Mouse (Mus musculus) layer of hippocampus, adult 11-12 months (tissue): ENCODE results near the gene Rin3.

Source experiments
- DNase-seq: peaks from one replicate; pipeline ENCODE4 v3.0.0; 2022; ENCODE audit warnings: low spot score

The Rin3 gene

DNA sequence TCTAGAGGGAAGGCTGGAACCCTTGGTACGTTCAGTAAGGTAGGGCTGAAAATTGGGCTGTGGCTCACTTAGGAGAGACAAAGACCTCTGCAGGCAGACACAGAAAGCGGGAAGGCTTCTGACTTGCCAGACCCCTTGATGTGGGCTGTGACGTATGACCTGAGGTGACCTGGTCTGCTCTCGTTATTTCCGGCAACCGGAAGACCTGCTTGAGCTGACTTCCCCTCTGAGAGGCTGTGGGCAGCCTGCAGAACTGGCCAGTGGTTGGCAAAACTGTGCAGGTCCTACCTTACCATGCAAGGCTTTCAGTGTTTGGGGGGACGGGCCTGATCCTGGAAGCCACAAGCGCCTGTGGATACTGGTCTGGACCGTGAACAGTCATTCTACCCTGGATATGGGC, 19.5 kb downstream of the Rin3 start:
- no peak for DNase-seq

DNA sequence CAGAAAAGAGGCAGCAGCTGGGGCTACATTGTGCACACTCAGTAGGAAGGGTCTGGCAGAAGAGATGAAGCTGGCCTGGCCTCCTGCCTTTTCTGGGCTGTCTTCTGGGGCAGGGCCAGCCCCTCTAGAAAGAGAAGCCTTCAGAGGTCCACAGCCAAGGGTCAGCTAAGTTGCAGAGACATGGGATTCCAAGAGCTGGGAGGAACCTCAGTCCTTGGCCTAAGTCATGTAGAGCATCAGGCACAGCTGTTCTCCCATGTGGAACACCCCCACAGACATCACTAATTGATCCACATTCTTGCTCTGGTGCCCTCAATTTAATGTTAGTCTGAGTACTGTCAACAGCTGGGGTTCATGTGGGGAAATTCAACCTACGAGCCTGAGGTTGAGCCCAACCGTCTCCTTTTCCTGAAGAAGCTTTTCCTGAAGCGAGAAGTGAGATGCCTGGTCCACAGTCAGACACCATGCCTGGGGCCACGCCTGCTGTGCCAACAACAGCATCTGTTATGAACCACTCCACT, 20.0 kb downstream of the Rin3 start:
- no peak for DNase-seq

DNA sequence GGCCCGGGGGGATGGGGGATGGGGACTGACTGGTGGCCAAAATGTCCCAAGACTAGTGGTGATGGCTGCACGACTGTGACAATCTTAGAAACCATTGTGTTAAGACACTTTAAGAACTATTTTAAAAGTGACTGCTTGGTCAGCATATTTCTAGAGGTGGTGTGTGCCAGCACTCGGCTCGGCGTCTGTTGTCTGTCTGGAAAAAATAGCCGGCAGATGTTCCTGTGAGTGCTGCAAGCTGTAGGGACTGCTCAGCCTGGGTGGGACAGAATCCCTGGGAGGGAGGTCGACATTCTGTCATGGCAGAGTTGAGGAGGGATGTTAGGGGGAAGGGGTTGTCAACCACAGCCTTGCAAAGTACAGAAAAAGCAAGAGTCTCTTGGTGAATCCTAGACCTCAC, 21.0 kb downstream of the Rin3 start:
- no peak for DNase-seq

DNA sequence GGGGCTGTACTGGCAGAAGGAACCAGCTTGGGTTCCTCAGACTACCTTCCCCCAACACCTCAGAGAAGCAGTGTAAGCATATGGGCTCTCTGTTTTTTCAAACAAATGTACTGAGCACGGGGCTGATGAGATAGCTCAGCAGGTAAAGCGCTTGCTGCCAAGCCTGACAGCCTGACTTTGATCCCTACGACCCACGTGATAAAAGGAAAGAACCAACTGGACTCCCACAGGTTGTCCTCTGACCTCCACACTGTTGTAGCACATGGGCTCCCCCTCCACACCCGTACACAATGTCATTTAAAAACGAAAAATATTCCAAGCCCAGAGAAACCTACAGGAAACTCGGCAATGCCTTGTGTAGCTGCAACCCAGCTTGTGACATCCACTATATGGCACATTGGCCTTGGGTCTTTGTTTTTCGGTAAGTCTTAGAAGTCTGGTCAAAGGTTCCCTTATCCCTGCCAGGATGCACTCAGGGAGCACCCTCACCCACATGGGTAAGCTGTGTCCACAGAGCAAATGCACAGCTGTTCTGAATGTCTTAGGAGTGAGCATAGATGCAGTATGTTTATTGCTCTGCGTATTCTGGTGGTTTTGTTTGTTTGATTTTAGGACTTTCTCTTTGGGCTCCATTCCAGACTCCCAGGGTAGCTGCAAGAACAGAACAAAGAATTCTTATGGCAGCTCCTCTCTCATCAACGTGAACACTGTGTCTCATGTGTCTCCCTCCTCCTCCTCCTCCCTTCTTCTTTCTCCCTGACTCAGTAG, 22.4 kb downstream of the Rin3 start:
- DNase-seq = no peak

DNA sequence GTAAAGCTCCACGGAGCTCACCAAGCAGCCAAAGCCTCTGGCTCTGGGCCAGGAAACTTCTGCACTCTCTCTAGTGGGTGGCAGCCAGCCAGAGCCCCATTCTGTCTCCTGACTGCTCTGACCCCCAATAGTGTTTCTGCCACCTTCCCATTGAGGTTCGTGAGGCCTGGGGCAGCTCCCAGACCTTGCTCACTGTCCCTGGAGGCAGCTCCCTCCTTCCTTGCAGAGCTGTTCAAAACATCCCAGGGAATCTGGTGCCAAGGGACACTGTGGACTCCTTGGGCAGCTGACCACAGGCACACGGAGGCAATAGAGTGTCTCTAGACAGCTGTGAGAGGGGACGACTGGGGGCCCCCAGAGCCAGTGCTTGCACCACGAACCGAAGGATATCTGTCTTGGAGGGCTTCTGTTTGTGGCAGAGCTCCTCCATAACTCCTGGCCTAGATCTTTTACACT, 25.2 kb downstream of the Rin3 start:
- peak; percentile 51 for DNase-seq

DNA sequence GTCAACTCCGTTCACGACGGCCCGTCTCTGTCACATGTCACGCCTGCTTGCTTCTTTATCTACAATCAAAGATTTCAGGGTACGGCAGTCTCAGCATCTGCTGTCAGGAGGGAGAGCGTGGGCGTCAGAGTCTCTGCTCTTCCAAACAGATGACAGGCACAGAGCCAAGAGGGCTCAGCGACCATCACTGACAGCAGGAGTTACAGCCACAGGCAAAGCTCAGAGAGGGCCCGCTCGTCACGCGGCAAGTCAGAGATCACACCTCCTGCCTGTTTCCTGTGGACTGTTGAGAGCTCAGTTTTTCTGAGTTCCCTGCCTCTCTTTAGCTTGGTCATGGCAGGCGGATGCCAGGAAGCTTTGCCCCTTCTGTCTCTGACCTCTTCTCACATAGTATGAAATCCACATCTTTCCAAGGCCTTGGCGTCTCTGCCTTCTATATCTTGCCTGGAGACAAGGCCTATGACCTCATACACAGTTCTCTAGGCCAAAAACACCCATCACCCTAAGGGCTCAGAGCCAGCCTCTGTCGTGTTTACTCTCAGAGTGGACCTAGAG, 25.7 kb downstream of the Rin3 start:
- DNase-seq = peak; percentile 75

DNA sequence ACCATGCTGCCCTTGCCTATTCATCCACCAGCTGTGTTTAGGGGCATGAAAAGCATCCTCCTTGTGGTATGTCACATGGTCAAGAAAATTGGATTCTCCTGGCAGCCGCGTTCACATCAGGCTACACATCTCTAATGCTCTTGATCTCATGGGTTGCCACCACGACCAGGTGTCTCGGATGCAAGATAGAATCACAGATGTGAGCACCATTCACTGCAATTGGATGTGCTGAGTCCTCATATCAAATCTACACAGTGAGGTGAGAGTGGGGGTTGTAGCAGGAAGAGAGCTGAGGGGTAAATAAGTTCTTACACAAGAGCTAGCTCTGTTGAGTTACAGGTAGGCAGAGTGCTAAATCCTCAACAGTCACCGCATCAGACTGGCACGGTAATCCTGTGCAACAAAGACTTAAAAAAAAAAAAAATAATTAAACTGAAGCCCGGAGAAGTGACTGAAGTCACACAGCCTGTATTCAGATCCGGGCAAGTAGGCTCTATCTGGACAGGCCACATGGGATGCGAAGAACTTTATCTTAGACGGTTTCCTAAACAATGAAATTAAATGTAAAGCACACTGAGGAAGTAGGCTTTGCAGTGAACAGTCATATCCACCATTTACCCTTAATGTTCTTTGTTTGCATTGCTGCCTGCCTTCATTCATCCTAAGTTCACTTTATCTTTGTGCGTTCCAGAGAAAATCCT, 26.4 kb downstream of the Rin3 start:
- DNase-seq = no peak

DNA sequence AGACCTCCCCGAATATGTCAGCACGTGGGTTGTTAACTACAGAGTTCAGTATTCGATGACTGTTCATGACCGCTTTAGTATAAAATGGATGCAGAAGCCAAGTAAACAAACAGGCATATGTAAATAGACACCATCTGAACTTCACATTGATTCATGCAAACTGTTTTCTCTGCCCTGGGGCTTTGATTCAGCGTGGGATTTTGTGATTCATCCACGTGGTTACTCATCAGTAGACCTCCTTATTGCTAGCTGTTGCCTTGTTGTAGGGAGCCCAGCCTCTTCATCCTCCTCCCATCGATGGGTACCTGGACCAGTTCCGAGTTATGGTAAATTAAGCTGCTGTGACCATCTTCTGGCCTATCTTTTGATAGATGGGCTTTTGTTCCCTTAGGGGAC, 26.9 kb downstream of the Rin3 start:
- DNase-seq = no peak

DNA sequence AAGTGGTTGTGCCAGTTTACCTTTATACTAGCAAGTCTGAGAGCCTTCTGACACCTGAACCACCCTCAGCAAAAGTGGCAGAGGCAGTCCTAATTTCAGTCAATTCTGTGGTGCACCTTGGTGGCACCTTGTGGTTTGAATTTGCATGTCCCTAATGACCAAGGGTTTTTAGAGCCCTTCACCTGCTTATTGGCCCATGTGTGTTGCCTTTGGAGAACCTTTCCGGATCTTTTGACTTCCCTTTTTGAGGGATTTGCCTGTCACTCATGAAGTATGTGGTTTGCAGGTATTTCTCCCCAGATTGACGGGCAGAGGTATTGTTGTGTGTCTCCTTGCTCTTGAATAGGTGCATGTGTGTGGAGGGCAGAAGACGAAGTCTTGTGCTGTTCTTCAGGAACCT, 27.4 kb downstream of the Rin3 start:
- no peak for DNase-seq

DNA sequence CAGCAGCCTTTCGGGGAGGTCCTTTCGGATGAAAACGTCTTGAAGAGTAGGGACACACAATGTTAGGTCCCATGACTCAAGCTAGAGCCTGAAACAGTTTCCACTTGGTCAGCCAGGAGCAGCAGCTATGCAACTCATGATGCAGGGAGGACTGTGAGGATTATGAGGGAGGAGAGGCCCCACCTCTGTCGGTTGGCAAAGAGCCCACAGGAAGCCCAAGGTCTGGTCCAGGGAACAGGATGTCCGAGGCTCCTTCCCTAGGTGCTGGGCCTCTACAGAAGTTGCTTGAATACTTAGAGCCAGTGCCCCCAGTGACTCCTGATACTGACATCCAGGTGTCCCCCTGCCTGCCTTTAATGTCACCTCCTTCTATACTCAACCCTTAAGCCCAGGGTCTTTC, 28.6 kb downstream of the Rin3 start:
- DNase-seq = no peak

DNA sequence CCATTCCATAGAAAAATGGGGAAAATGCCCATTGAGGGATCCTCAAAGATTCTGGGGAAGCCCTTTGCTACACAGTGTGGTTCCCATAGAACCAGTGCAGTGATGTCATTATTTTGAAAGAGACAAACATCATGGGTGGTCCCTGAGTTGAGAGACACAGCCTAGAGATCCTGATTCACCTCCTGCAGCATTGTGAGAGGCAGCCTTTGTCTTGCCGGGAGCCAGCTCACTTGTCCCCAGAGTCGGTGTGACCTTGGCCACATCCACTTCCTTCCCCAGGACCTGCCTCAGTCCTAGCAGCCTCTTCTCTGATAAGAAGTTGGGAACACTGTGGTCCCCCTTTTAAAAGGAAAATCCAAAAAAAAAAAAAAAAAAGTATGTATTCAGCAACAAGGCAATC, 36.3 kb downstream of the Rin3 start:
- DNase-seq = no peak

DNA sequence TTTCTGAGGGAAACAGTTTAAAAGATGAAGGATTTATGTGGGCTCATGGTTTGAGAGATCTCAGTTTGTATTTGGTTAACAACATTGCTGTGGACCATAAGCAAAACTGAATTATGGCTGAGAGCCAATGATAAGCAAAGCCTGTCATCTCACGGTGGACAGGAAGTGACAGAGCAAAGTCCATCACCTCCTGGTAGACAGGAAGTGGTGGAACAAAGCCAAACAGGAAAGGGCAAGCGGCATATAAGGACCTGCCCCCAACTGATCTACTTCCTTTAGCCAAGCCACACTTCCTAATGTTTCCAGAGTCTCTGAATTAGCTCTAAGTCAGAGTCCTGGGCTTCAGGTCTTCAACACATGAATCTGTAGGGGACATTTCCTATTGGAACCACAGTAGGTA, 37.1 kb downstream of the Rin3 start:
- DNase-seq = no peak

DNA sequence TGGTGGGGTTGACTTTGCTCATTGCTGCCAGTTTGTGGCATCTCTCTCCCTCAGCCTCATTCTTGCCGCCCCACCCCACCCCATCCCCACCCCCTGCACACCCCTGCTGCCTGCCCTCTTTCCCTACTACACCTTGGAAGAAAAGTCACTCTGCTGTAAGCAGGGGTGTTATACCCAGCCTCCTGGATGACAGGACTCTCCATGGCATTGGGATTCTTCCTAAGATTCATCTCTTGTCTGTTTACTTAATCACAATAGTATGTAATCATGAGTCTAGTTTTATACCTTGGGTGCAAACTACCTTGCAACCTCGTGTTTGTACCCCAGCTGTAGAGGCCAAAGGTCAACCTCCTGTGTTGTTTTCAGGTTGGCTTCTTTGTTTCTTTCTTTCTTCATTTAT, 37.5 kb downstream of the Rin3 start:
- DNase-seq = no peak

DNA sequence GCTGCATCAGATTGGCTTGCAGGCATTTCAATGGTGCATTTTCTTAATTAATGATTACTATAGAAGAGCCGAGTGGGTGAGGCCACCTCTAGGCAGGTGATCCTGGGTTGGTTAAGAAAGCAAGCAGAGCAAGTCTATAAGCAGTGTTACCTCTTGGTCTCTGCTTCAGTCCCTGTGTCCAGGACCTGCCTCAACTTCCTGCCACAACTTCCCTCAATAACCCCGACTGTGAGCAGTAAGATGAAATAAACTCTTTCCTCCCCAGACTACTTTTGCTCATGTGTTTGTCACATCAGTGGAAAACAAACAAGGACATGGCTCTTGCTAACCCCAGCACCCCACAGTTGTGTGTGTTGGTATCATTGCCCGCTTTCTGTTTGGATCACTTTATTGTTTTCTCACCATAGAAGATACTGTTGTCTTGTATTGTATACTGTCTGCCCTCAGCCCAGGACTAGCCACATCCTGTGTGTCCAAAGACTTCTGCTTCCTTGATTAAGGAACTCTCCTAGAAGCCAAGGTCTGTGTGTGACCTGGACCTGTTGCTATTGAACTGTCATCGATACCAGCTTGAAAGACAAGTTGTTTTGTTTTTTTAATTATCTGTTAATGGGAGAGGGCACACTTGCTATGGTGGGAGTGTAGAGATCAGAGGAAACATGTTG, 38.3 kb downstream of the Rin3 start:
- no peak for DNase-seq

DNA sequence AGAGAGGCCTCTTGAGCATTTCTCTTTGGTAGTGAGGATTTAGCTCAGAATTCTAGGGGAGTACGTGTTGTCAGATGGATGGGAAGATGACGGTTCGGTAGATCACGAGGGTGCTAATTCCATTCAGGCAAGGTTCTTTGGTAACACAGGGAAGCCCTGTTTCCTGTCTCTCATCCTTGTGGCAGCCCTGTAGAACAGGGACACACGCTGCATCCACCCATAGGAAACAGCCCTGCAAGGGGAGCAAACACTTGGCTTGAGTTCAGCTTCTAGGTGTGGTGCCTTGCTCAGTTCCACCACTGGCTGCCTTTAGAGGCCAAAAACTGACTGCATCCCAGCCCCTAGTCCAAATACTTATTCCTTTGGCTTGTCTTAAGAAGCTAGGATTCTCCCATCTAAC, 39.0 kb downstream of the Rin3 start:
- DNase-seq = no peak

DNA sequence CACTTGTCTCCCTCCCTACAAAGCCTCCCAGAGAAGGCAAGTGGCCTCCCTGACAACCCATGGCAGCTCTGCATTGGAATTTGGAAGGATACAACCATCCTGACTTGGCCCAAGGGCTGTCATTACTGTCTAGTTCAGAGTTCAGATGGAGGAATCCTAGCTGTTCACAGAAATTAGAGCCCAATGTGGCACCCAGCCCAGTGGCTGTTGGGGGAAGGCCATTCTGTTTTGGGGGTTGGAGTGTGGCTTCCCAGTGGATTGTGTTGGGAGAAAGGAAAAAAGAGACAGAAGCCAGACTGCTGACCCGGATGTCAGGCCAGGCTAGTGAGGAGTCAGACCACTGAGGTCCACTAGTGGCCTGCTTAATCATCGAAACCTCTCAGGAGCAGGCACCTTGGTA, 40.5 kb downstream of the Rin3 start:
- no peak for DNase-seq

DNA sequence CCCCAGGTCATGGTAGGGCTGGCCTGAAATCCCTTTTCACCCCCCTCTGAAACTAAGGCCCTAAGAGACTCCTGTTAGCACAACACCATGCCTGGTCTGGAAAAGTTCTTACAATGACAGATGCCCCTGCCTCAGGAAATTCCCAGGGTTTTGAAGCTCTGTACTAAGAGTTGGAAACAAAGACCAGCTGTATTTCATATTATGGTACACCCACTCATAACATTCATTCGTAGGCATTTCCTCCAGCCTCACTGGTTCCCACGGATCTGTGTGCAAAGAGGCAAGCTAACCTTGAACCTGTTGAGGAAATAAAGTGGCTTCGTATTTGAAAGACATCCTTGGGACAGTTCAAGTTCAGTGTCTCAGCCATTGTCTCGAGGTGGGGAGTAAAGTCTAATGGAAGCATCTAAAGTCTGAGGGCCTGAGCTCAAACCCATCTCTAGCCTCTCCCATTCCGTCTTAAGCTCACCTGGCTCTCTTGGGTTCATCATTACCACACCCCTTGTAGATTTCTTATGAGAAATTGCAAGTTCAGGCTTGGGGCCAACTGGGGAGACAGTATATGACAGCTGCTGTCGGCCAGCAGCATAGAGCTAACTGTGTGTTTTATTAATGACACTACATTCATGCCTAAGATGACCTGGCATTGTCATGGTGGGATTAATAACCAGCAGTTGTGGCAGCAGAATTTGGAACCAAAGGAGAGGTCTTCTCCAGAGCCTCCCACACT, 41.5 kb downstream of the Rin3 start:
- DNase-seq = no peak

DNA sequence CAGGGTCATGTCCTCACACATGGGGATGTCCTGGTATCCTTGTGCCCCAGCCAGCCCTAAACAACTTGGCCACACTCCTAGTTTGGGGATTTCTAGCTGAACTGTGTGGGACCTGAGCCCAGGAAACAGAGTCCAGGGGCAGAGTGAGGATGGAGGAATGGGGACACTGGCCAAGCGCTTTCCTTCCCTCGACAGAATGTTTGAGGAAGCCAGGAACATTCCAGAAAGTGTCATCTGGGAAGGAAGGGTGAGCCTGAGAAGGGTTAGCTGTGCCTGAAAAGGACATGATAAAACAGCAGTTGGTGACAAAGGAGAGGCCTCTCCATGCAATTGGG, 42.0 kb downstream of the Rin3 start:
- DNase-seq = no peak

DNA sequence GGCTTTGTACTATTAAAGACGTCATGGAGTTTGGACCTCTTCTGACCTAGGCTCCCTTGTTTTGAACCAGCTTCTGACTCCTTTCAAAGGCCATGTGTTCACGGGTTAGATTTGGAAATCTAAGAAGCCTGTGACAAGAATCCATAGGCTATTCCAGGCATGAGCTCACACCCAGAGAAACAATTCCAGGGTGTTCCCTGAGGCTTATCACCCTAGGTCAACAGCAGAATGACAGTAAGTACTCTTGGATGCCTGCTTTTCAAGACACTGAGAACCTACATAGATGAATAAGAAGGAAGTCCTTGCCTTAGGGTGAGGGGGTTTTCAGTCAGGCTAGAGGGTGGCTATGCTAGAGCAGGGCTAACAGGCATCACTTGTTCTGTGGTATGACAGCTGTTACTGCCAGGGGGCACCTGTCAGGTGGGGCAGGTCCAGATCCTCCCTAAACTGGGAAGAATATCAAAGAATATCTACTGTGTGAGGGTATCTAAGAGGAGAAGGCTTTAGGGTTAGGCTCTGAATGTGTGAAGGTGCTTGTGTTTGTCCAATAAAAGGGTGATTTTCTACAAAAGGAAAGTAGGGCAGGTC, 44.0 kb downstream of the Rin3 start:
- no peak for DNase-seq

DNA sequence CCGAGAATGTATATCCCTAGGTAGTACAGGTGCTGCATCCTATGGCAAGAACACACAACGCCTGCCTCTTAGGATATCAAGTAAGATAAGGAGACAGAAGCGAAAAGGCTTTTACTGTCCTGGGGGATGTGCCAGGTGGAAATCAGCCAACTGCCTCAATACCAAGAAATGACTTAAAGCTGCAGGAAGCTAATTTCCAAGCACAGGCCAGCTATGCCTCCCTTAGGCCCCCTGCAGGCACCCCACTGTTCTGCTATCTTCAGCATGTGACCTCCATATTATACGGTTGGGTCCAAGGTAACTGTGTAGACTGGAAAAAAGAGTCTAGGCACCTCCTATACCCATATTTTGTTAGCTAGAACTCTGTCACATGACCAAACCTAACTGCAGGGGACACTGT, 44.7 kb downstream of the Rin3 start:
- no peak for DNase-seq

DNA sequence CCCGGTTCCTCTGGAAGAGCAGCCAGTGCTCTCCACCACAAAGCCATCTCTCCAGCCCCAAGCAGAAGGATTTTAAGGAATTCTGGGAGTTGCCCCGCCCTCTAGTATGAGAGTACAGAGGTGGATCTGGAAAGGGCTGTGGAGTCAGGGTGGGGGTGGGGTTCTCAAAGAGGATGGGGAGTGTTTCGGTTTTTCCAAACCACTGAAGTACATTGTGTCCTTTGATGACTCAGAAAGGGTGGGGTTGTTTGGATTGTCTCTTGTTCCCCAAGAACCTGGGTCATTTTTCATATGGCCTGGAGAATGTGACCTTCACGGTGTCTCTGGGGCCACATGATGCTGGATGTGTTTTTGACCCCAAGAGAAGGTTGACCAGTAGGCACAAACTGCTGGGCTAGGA, 45.2 kb downstream of the Rin3 start:
- no peak for DNase-seq

DNA sequence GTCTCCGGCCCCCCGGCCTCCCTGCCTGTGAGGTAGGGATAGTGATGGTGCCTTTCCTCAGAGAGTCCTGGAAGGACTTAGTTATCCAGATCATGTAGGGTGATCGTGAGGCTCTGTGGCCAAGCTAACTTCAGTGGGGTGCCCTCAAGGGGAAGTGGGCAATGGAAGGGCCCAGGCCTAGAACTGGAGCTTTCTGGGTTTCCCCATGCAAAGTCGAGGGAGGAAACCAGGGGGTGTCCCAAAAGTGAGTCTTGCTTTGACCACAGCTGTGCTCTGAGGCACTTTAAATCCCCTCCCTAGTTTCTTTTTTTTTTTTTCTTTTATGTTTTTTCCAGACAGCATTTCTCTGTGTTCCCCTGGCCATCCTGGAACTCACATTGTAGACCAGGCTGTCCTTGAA, 47.3 kb downstream of the Rin3 start:
- DNase-seq = no peak
